Mouse (Mus musculus) brain, embryonic 14.5 days (tissue): ENCODE measurements around the gene Amot. TPM values are rescaled to one million over a fixed set of nuclear protein-coding genes. Genes with fewer than 3 reads are reported as not detected.

ENCODE experiments used
- DNase-seq: peaks from one replicate; pipeline ENCODE4 v3.0.0-alpha.2; 2011; ENCODE audit warnings: low read depth
- CTCF ChIP-seq: fragments of 200-500 bp; IDR thresholded peaks from 2 replicates; pipeline ENCODE4 v1.5.1; 2012; ENCODE audit warnings: inconsistent platforms, mild to moderate bottlenecking, moderate library complexity, borderline replicate concordance; ENCODE audit not compliant: insufficient read depth, insufficient read length; ENCODE audit errors: extremely low read depth
- POLR2A ChIP-seq: fragments of 200-500 bp; IDR thresholded peaks from 2 replicates; pipeline ENCODE4 v1.6.1; 2012; ENCODE audit warnings: mild to moderate bottlenecking, inconsistent platforms, borderline replicate concordance; ENCODE audit not compliant: poor library complexity, insufficient read depth, insufficient read length, severe bottlenecking; ENCODE audit errors: extremely low read depth
- polyA plus RNA-seq: library from polyadenylated mRNA; depleted of rRNA; stranded (reverse); fragments of >200 nt; gene quantifications from 2 replicates; pipeline ENCODE4 v1.2.3, GENCODE M21; 2012; rRNA removed

The Amot gene
- polyA plus RNA-seq, result 15.3 and 17.8 TPM in 2 replicates

GRCm38 (mm10) chrX:145504717-145505415 lies at the start of gene Amot:
Gene Amot (minus strand): TSS chrX:145505181.
- peak; percentile 93 for DNase-seq

GRCm38 (mm10) chrX:145545060-145545459 lies 40.1 kb upstream of the Amot start:
- no peak for DNase-seq
- TF ChIP-seq CTCF (no peak), POLR2A (no peak)

More at GRCm38 (mm10) chrX:145504717-145505415, at the start of gene Amot:
- TF ChIP-seq CTCF (no peak), POLR2A (peak; percentile 40; the same call in 1 of the 2 replicates)

- peak; percentile 64 for DNase-seq
- TF ChIP-seq CTCF (no peak), POLR2A (no peak)
Observed at GRCm38 (mm10) chrX:145543602-145544490, 38.9 kb upstream of the Amot start.

- TF ChIP-seq CTCF (no peak), POLR2A (no peak)
- DNase-seq, result no peak
Observed at GRCm38 (mm10) chrX:145541050-145541449, 36.1 kb upstream of the Amot start.

- peak; percentile 58 for DNase-seq
- TF ChIP-seq CTCF (no peak), POLR2A (no peak)
Observed at GRCm38 (mm10) chrX:145540321-145540720, 35.3 kb upstream of the Amot start.

GRCm38 (mm10) chrX:145529602-145530001 lies 24.6 kb upstream of the Amot start:
- no peak for DNase-seq
- TF ChIP-seq CTCF (no peak), POLR2A (no peak)

GRCm38 (mm10) chrX:145516322-145517066 lies 11.5 kb upstream of the Amot start:
- DNase-seq, result no peak

GRCm38 (mm10) chrX:145515498-145516158 lies 10.6 kb upstream of the Amot start:
- no peak for TF ChIP-seq CTCF
- no peak for TF ChIP-seq POLR2A
- DNase-seq, result no peak

More at GRCm38 (mm10) chrX:145516322-145517066, 11.5 kb upstream of the Amot start:
- no peak for TF ChIP-seq CTCF
- no peak for TF ChIP-seq POLR2A

- TF ChIP-seq POLR2A (no peak), CTCF (no peak)
- DNase-seq, result no peak
Observed at GRCm38 (mm10) chrX:145510675-145511074, 5.7 kb upstream of the Amot start.

GRCm38 (mm10) chrX:145505457-145506201 lies 648 bp upstream of the Amot start:
- DNase-seq, result peak; percentile 90
- TF ChIP-seq POLR2A, result no peak
- peak; percentile 7; the same call in 1 of the 2 replicates for TF ChIP-seq CTCF
